Mouse (Mus musculus): ENCODE data around the gene Rph3al. TPM values are rescaled to one million over a fixed set of nuclear protein-coding genes. Genes with fewer than 3 reads are reported as not detected.

The Rph3al gene
- total RNA-seq, 2 experiments from 2014 or later, result 4.8 to 6.3 TPM

GRCm38 (mm10) chr11:75861653-75862052 lies 76.6 kb downstream of the Rph3al start:
- DNase-seq (ENCODE audit: low spot score in 2 of 2), result no peak
- H3K27ac ChIP-seq, result peak overlapping the region; percentile 7; the same call in 1 of the 2 replicates
- H3K4me3 ChIP-seq, result no peak overlapping the region
- TF ChIP-seq CTCF (conservative IDR thresholded peaks at IDR 0.05), result no peak

GRCm38 (mm10) chr11:75861213-75861612 lies 77.0 kb downstream of the Rph3al start:
- H3K27ac ChIP-seq, result peak overlapping the region; percentile 7; the same call in 1 of the 2 replicates
- no peak for DNase-seq (ENCODE audit: low spot score in 2 of 2)
- no peak overlapping the region for H3K4me3 ChIP-seq
- no peak for TF ChIP-seq CTCF (conservative IDR thresholded peaks at IDR 0.05)

- TF ChIP-seq CTCF (conservative IDR thresholded peaks at IDR 0.05), result no peak
Measured at GRCm38 (mm10) chr11:75859460-75859859, 78.8 kb downstream of the Rph3al start.

GRCm38 (mm10) chr11:75858975-75859374 lies 79.3 kb downstream of the Rph3al start:
- H3K27ac ChIP-seq, result no peak overlapping the region
- TF ChIP-seq CTCF (conservative IDR thresholded peaks at IDR 0.05), result no peak
- H3K4me3 ChIP-seq, result no peak overlapping the region
- no peak for DNase-seq (ENCODE audit: low spot score in 2 of 2)

More at GRCm38 (mm10) chr11:75859460-75859859, 78.8 kb downstream of the Rph3al start:
- DNase-seq (ENCODE audit: low spot score in 2 of 2), result no peak
- no peak overlapping the region for H3K27ac ChIP-seq
- H3K4me3 ChIP-seq, result no peak overlapping the region

- Histone ChIP-seq H3K4me3 (no peak overlapping the region), H3K27ac (no peak overlapping the region)
- no peak for TF ChIP-seq CTCF (conservative IDR thresholded peaks at IDR 0.05)
Measured at GRCm38 (mm10) chr11:75857781-75858180, 80.4 kb downstream of the Rph3al start.

GRCm38 (mm10) chr11:75854327-75854726 lies 83.9 kb downstream of the Rph3al start:
- H3K4me3 ChIP-seq, result no peak overlapping the region
- no peak overlapping the region for H3K27ac ChIP-seq
- no peak for DNase-seq (ENCODE audit: low spot score in 2 of 2)
- no peak for TF ChIP-seq CTCF (conservative IDR thresholded peaks at IDR 0.05)

More at GRCm38 (mm10) chr11:75857781-75858180, 80.4 kb downstream of the Rph3al start:
- DNase-seq (ENCODE audit: low spot score in 2 of 2), result no peak

- no peak overlapping the region for H3K27ac ChIP-seq
- H3K4me3 ChIP-seq, result no peak overlapping the region
- no peak for TF ChIP-seq CTCF (conservative IDR thresholded peaks at IDR 0.05)
- no peak for DNase-seq (ENCODE audit: low spot score in 2 of 2)
Measured at GRCm38 (mm10) chr11:75853067-75853636, 85.1 kb downstream of the Rph3al start.

- no peak for TF ChIP-seq CTCF (conservative IDR thresholded peaks at IDR 0.05)
- no peak overlapping the region for H3K4me3 ChIP-seq
- no peak for DNase-seq (ENCODE audit: low spot score in 2 of 2)
- H3K27ac ChIP-seq, result no peak overlapping the region
Measured at GRCm38 (mm10) chr11:75852485-75852884, 85.7 kb downstream of the Rph3al start.

GRCm38 (mm10) chr11:75849552-75849951 lies 88.7 kb downstream of the Rph3al start:
- TF ChIP-seq CTCF (conservative IDR thresholded peaks at IDR 0.05), result no peak
- Histone ChIP-seq H3K4me3 (no peak overlapping the region), H3K27ac (no peak overlapping the region)
- no peak for DNase-seq (ENCODE audit: low spot score in 2 of 2)

GRCm38 (mm10) chr11:75846589-75846988 lies 91.6 kb downstream of the Rph3al start:
- no peak overlapping the region for H3K4me3 ChIP-seq
- no peak for DNase-seq (ENCODE audit: low spot score in 2 of 2)
- TF ChIP-seq CTCF (conservative IDR thresholded peaks at IDR 0.05), result no peak
- H3K27ac ChIP-seq, result no peak overlapping the region

GRCm38 (mm10) chr11:75845675-75846074 lies 92.6 kb downstream of the Rph3al start:
- Histone ChIP-seq H3K27ac (no peak overlapping the region), H3K4me3 (no peak overlapping the region)
- TF ChIP-seq CTCF (conservative IDR thresholded peaks at IDR 0.05), result no peak
- DNase-seq (ENCODE audit: low spot score in 2 of 2), result peak in 1 of 2 experiments; percentile 57

- TF ChIP-seq CTCF (conservative IDR thresholded peaks at IDR 0.05), result no peak
- Histone ChIP-seq H3K27ac (no peak overlapping the region), H3K4me3 (no peak overlapping the region)
- DNase-seq (ENCODE audit: low spot score in 2 of 2), result no peak
Measured at GRCm38 (mm10) chr11:75842904-75843619, 95.2 kb downstream of the Rph3al start.

GRCm38 (mm10) chr11:75841503-75841902 lies 96.7 kb downstream of the Rph3al start:
- Histone ChIP-seq H3K27ac (no peak overlapping the region), H3K4me3 (no peak overlapping the region)
- TF ChIP-seq CTCF (conservative IDR thresholded peaks at IDR 0.05), result no peak
- DNase-seq (ENCODE audit: low spot score in 2 of 2), result no peak
